Mouse (Mus musculus) lung, postnatal 0 days (tissue): ENCODE data around the gene Dph5. TPM values are rescaled to one million over a fixed set of nuclear protein-coding genes. Genes with fewer than 3 reads are reported as not detected.

Source experiments
- ATAC-seq: fragments of 200-750 bp; cut with Nextera tagmentation; 2 replicates; pipeline ENCODE4 v1.8.0; 2017; ENCODE audit warnings: moderate library complexity
- DNase-seq: peaks from one replicate; pipeline ENCODE4 v3.0.0-alpha.2; 2016; ENCODE audit warnings: low spot score
- H3K27ac ChIP-seq: fragments of 300-500 bp; sonication (generic); 2 replicates; pipeline ENCODE4 v1.5.1; 2014; ENCODE audit warnings: antibody characterized with exemption, mild to moderate bottlenecking, low read length, mixed read lengths
- H3K27me3 ChIP-seq: fragments of 300-500 bp; sonication (generic); replicated peaks from 2 replicates; pipeline ENCODE4 v1.6.1; 2014; ENCODE audit warnings: low read length, mixed read lengths; ENCODE audit not compliant: insufficient read depth
- H3K36me3 ChIP-seq: fragments of 300-500 bp; sonication (generic); 2 replicates; pipeline ENCODE4 v1.6.1; 2014; ENCODE audit warnings: low read length, mixed read lengths; ENCODE audit not compliant: insufficient read depth
- H3K4me1 ChIP-seq: fragments of 300-500 bp; sonication (generic); 2 replicates; pipeline ENCODE4 v1.6.1; 2014; ENCODE audit warnings: antibody characterized with exemption, low read depth, low read length, mixed read lengths; ENCODE audit not compliant: insufficient read depth
- H3K4me2 ChIP-seq: fragments of 300-500 bp; sonication (generic); replicated peaks from 2 replicates; pipeline ENCODE4 v1.6.1; 2014; ENCODE audit warnings: low read depth, mild to moderate bottlenecking, low read length, moderate library complexity, mixed read lengths
- H3K4me3 ChIP-seq: fragments of 300-500 bp; sonication (generic); 2 replicates; pipeline ENCODE4 v1.5.1; 2014; ENCODE audit warnings: low read depth, low read length
- H3K9ac ChIP-seq: fragments of 300-500 bp; sonication (generic); replicated peaks from 2 replicates; pipeline ENCODE4 v1.6.1; 2014; ENCODE audit warnings: low read depth, mild to moderate bottlenecking
- H3K9me3 ChIP-seq: fragments of 300-500 bp; sonication (generic); 2 replicates; pipeline ENCODE4 v1.6.1; 2016; ENCODE audit warnings: low read length, mixed read lengths
- CTCF ChIP-seq: IDR thresholded peaks from 2 replicates; pipeline ENCODE4 v1.5.1; 2016; ENCODE audit warnings: antibody characterized with exemption, mild to moderate bottlenecking
- EP300 ChIP-seq: IDR thresholded peaks from 2 replicates; pipeline ENCODE4 v1.6.1; 2016; ENCODE audit warnings: antibody characterized with exemption, mild to moderate bottlenecking, control low read depth
- WGBS: fragments of 180-500 bp; shearing (Covaris S2); extraction: QIAGEN DNeasy Blood & Tissue Kit; methylation state at CpG from one replicate; pipeline ENCODE4 v1.1.7; 2014; 5-methylcytosine and 5-hydroxymethylcytosine counted together
- microRNA-seq: library from miRNA; unstranded; fragments of <30 nt; microRNA quantifications from one replicate; pipeline ENCODE4, GENCODE M21; 2016
- polyA plus RNA-seq: library from polyadenylated mRNA; unstranded; fragments of >200 nt; fragmentation: Nextera tagmentation; extraction: Ambion mirVana; gene quantifications from 2 replicates; pipeline ENCODE4 v1.2.1, GENCODE M21; 2015

Gene Dph5
- polyA plus RNA-seq, 1 experiment from 2014 or later: 12.6 TPM

DNA sequence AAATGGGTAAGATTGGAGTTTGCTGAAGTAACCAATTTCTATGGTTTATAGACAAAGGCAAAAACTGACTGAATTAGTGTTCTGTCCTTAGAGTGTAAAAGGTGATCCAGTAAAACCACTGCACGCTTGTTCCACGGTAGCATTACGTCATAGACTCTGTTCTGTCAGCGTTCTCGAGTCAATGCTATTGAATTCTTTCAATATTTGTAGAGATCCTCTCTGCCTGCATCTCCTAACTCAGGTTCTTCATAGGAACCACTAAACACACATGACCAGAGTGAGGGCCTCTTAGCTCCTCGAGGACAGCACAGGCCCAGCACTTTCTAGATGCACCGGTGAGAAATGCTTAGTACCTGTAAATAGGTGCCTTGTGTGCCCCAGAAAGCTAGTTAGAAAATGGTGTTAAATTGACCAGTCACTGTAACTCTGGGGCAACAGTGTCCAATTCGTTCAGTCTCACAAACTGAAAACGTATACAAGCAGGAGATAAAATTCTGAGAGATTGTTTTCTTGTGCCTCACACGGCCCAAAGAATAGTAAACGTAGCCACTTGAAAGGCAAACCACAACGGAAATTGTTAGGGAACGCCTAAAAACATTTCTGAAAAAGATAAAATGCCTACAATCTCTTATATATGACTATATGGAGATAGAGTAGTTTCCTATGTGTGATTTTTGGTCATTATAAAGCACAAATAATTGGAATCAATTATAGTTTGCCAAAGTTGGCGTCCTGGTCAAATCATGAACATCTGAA lies 84.4 kb downstream of the Dph5 start:
- DNase-seq (no peak), ATAC-seq (no peak)
- Histone ChIP-seq H3K27me3 (no peaks in the 10 kb centered on the region), H3K9ac (no peak overlapping the region), H3K4me3 (no peak overlapping the region), H3K4me2 (no peak overlapping the region), H3K4me1 (no peaks in the 10 kb centered on the region), H3K9me3 (no peaks in the 10 kb centered on the region), H3K36me3 (0 out of 2 replicates have a peak, but pooled peaks cover 7% of the 10 kb centered on the region), H3K27ac (no peak overlapping the region)
- 85% methylated on average over 14 of the region's 14 CpGs for WGBS
- TF ChIP-seq EP300: no peak
- TF ChIP-seq CTCF: no peak

DNA sequence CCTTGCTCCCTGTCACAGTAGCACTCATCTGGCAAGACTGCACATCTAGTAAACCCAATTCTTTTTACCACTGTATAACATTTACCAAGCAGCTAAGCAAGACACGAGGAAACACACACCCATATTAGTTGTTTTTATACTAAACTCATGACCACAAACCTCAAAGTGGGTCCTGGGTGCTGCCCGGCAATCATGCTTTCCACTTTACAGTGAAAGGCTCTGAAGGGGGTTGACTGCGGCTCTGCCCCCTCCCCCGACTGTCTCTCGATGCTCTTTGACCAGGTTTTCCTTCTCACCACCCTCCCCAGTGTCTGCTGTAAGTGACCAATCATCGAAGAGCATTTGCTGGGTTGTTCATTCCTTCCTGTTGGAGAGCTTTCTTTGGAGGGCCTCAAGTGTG lies 86.6 kb downstream of the Dph5 start:
- TF ChIP-seq EP300 (no peak), CTCF (no peak)
- Histone ChIP-seq H3K4me1 (no peaks in the 10 kb centered on the region), H3K27ac (no peak overlapping the region), H3K4me3 (no peak overlapping the region), H3K4me2 (no peak overlapping the region), H3K9me3 (no peaks in the 10 kb centered on the region), H3K36me3 (0 out of 2 replicates have a peak, but pooled peaks cover 13% of the 10 kb centered on the region), H3K9ac (no peak overlapping the region), H3K27me3 (no peaks in the 10 kb centered on the region)
- DNase-seq (no peak), ATAC-seq (no peak)
- 89% methylated on average over 6 of the region's 6 CpGs for WGBS

DNA sequence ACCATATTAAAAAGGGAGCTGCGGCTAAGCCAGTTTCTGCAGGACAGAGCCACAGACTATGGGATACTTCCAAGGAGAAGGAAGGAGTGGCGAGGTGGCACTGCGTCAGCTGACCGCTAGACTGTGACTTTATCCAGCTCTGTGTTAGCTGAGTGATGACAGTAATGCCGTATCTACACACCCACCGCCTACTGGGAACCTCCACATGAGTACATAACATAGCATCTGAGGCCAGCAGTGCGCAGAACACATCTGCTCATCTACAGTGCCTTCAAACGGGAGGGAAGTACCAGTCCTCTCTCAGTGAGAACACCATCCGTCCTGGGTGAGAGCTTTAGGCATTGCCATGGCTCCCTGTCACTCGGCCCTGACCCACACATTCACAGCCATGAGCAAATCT lies 87.4 kb downstream of the Dph5 start:
- WGBS: 92% methylated on average over 10 of the region's 10 CpGs
- Histone ChIP-seq H3K9me3 (no peaks in the 10 kb centered on the region), H3K27ac (no peak overlapping the region), H3K4me1 (no peaks in the 10 kb centered on the region), H3K9ac (no peak overlapping the region), H3K4me3 (no peak overlapping the region), H3K27me3 (no peaks in the 10 kb centered on the region), H3K4me2 (no peak overlapping the region), H3K36me3 (peaks cover 17% of the 10 kb centered on the region; the same call in 1 of the 2 replicates)
- DNase-seq: no peak
- no peak for ATAC-seq
- TF ChIP-seq CTCF (no peak), EP300 (no peak)

DNA sequence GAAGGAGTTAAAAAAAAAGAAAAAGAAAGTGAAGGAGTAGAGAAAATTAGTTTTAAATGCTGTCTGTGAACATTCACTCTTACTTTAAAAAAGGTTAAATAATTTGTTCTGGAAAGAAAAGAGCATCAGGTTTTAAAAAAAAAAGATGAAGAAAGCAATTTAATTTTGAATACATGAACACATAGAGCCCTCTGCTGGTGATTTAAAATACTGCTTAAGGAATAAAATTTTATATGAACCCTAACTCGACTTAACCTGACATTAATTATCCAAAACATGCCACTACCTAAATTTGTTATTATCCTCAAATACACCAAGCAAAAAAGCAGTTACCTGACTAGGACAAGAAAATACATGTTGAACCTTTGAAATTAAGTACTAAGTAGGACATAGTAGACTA lies 91.4 kb downstream of the Dph5 start:
- Histone ChIP-seq H3K4me3 (no peak overlapping the region), H3K27ac (no peak overlapping the region), H3K9ac (no peak overlapping the region), H3K4me2 (no peak overlapping the region), H3K9me3 (no peaks in the 10 kb centered on the region), H3K36me3 (peaks cover 28% of the 10 kb centered on the region), H3K4me1 (no peaks in the 10 kb centered on the region), H3K27me3 (no peaks in the 10 kb centered on the region)
- no peak for ATAC-seq
- TF ChIP-seq CTCF (peak; percentile 54), EP300 (no peak)
- peak; percentile 72 for DNase-seq
- WGBS: 11% methylated on average over 1 of the region's 1 CpGs

DNA sequence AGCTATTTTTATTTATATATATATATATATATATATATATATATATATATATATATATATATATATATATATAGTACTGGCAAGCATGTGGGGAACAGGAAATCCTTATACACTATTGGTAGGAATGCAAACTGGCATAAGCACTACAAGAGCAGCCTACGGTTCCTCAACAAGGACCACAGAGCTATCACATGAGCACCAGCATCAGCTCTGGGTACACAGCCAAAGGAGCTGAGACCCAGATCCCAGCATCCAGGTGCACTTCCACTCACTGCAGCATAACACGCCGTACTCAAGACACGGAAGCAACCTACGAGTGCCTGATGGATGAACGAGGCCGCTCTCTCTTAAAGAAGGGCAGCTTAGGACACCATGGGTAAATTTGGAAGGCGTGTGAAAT lies 95.6 kb downstream of the Dph5 start:
- Histone ChIP-seq H3K9me3 (no peaks in the 10 kb centered on the region), H3K36me3 (peaks cover 20% of the 10 kb centered on the region), H3K9ac (no peak overlapping the region), H3K27ac (no peak overlapping the region), H3K4me1 (no peaks in the 10 kb centered on the region), H3K27me3 (no peaks in the 10 kb centered on the region), H3K4me3 (no peak overlapping the region), H3K4me2 (no peak overlapping the region)
- no peak for TF ChIP-seq CTCF
- no peak for TF ChIP-seq EP300
- 91% methylated on average over 8 of the region's 8 CpGs for WGBS
- DNase-seq (no peak), ATAC-seq (no peak)

Small RNA genes within 50 kb of the gene (microRNA-seq; reads per million reads assigned to microRNA genes)
- not detected for gene Mir669n

Other genes starting within 250 kb of the Dph5 start
- gene S1pr1, start 172.8 kb upstream of the Dph5 start, polyA plus RNA-seq: 93.0 and 100 TPM in 2 replicates
- 25.0 and 29.0 TPM in 2 replicates for gene Slc30a7, start 119.6 kb downstream of the Dph5 start, polyA plus RNA-seq
- 10.4 and 10.9 TPM in 2 replicates for gene Extl2, start 119.6 kb downstream of the Dph5 start, polyA plus RNA-seq
- 54.1 and 55.0 TPM in 2 replicates for gene Vcam1, start 241.9 kb downstream of the Dph5 start, polyA plus RNA-seq